Mouse (Mus musculus) liver, adult 2 months (tissue): Measurements from ENCODE around the gene Cdh22.

Experiments
- CTCF ChIP-seq: fragments of 200-500 bp; IDR thresholded peaks from 2 replicates; pipeline ENCODE4 v1.5.1; 2011; ENCODE audit warnings: low read depth, low read length, control low read depth
- POLR2A ChIP-seq: fragments of 200-500 bp; IDR thresholded peaks from 2 replicates; pipeline ENCODE4 v1.6.1; 2011; ENCODE audit warnings: low read length, control low read depth; ENCODE audit not compliant: insufficient read depth; ENCODE audit errors: extremely low read depth

GRCm38 (mm10) chr2:165241786-165242185 is 7.1 kb upstream of the Cdh22 start:
- TF ChIP-seq POLR2A (no peak), CTCF (no peak)
